Mouse (Mus musculus) CH12.LX (cell line): ENCODE measurements at regions not wholly inside any gene's neighbourhood (a gene's known extent, or its start where the extent isn't known, plus 50 kb on each side); places are given as distances from the start of the nearest gene placed in this dataset.

Experiments
- DNase-seq: peaks from one replicate; pipeline ENCODE4 v3.0.0-alpha.2; 2013; ENCODE audit errors: extremely low read depth
- H3K27ac ChIP-seq: 2 replicates; pipeline ENCODE4 v1.5.1; 2012; ENCODE audit warnings: low read depth, mild to moderate bottlenecking, control low read depth, moderate library complexity; ENCODE audit not compliant: insufficient read depth
- H3K27me3 ChIP-seq: replicated peaks from 2 replicates; pipeline ENCODE3; 2012; ENCODE audit warnings: inconsistent platforms
- H3K36me3 ChIP-seq, 2 experiments: replicated peaks in 1 of 2; 2 replicates each; pipeline versions ENCODE3 to v1.6.1; 2012; ENCODE audit warnings: inconsistent platforms in 1 of 2, low read length in 1 of 2, mild to moderate bottlenecking in 1 of 2, mixed read lengths in 1 of 2, moderate library complexity in 1 of 2; ENCODE audit not compliant: control insufficient read depth in 1 of 2, insufficient read depth in 1 of 2
- H3K4me1 ChIP-seq, 2 experiments: 2 replicates each; pipeline ENCODE4 v1.6.1; 2012; ENCODE audit warnings: inconsistent platforms in 1 of 2, moderate library complexity in 1 of 2; ENCODE audit not compliant: insufficient read depth in 2 of 2, control insufficient read depth in 1 of 2
- H3K4me2 ChIP-seq: 2 replicates; pipeline ENCODE4 v1.6.1; 2012; ENCODE audit warnings: low read depth, mild to moderate bottlenecking, control low read depth; ENCODE audit not compliant: poor library complexity, insufficient read depth, severe bottlenecking
- H3K4me3 ChIP-seq, 3 experiments: fragments of 150-350 bp in 1 of 3; sonication (generic) in 1 of 3; replicated peaks in 1 of 3; 2 replicates each; pipeline versions ENCODE3 to v1.5.1; 2011 to 2012; ENCODE audit warnings: low read depth in 2 of 3, low read length in 2 of 3, mild to moderate bottlenecking in 2 of 3, moderate library complexity in 2 of 3, control low read depth in 1 of 3, improper control_type of control experiment in 1 of 3, inconsistent platforms in 1 of 3, mixed read lengths in 1 of 3; ENCODE audit not compliant: poor library complexity in 1 of 3
- H3K79me2 ChIP-seq: replicated peaks from 2 replicates; pipeline ENCODE4 v1.6.1; 2012; ENCODE audit warnings: mild to moderate bottlenecking, moderate library complexity; ENCODE audit not compliant: control insufficient read depth, poor library complexity, insufficient read depth, severe bottlenecking; ENCODE audit errors: extremely low read depth
- H3K9ac ChIP-seq: 2 replicates; pipeline ENCODE4 v1.6.1; 2012; ENCODE audit warnings: low read depth, mild to moderate bottlenecking, control low read depth, moderate library complexity; ENCODE audit not compliant: insufficient read depth
- H3K9me3 ChIP-seq: replicated peaks from 2 replicates; pipeline ENCODE3; 2012; ENCODE audit warnings: low read length, inconsistent platforms, mixed read lengths
- CHD1 ChIP-seq: IDR thresholded peaks from 2 replicates; pipeline ENCODE4 v1.6.1; 2012; ENCODE audit warnings: low read depth, low read length, improper control_type of control experiment, inconsistent platforms
- GABPA ChIP-seq: IDR thresholded peaks from 2 replicates; pipeline ENCODE4 v1.6.1; 2012; ENCODE audit warnings: low read depth, low read length, improper control_type of control experiment, inconsistent platforms; ENCODE audit not compliant: insufficient replicate concordance
- JUN ChIP-seq: IDR thresholded peaks from 2 replicates; pipeline ENCODE4 v1.6.1; 2011; ENCODE audit warnings: low read depth, mild to moderate bottlenecking, low read length, improper control_type of control experiment, moderate library complexity; ENCODE audit not compliant: insufficient read depth
- JUND ChIP-seq: conservative IDR thresholded peaks from 2 replicates; pipeline ENCODE4 v1.6.1; 2011; ENCODE audit warnings: low read depth, low read length, improper control_type of control experiment
- KAT2A ChIP-seq: IDR thresholded peaks from 2 replicates; pipeline ENCODE4 v1.6.1; 2012; ENCODE audit warnings: low read length, improper control_type of control experiment, inconsistent platforms; ENCODE audit not compliant: insufficient replicate concordance
- MAZ ChIP-seq: IDR thresholded peaks from 2 replicates; pipeline ENCODE4 v1.6.1; 2012; ENCODE audit warnings: low read depth, mild to moderate bottlenecking, inconsistent platforms, low read length, improper control_type of control experiment, moderate library complexity
- MEF2A ChIP-seq: IDR thresholded peaks from 2 replicates; pipeline ENCODE4 v1.6.1; 2014; ENCODE audit warnings: low read depth, mild to moderate bottlenecking, inconsistent platforms, low read length, improper control_type of control experiment, borderline replicate concordance
- POLR2A ChIP-seq: IDR thresholded peaks from 2 replicates; pipeline ENCODE4 v1.6.1; 2011; ENCODE audit warnings: low read depth, mild to moderate bottlenecking, improper control_type of control experiment, low read length
- POLR2AphosphoS2 ChIP-seq: IDR thresholded peaks from 2 replicates; pipeline ENCODE4 v1.6.1; 2011; ENCODE audit warnings: low read depth, low read length, improper control_type of control experiment
- RAD21 ChIP-seq: IDR thresholded peaks from 2 replicates; pipeline ENCODE4 v1.6.1; 2011; ENCODE audit warnings: low read depth, mild to moderate bottlenecking, low read length, improper control_type of control experiment, moderate library complexity
- RCOR1 ChIP-seq: conservative IDR thresholded peaks from 2 replicates; pipeline ENCODE4 v1.6.1; 2012; ENCODE audit warnings: low read depth, mild to moderate bottlenecking, inconsistent platforms, low read length, improper control_type of control experiment
- SIN3A ChIP-seq: IDR thresholded peaks from 2 replicates; pipeline ENCODE4 v1.6.1; 2012; ENCODE audit warnings: low read length, improper control_type of control experiment, inconsistent platforms
- TBP ChIP-seq: conservative IDR thresholded peaks from 2 replicates; pipeline ENCODE4 v1.6.1; 2011; ENCODE audit warnings: low read depth, low read length, improper control_type of control experiment
- TCF12 ChIP-seq: IDR thresholded peaks from 2 replicates; pipeline ENCODE4 v1.6.1; 2014; ENCODE audit warnings: low read depth, mild to moderate bottlenecking, inconsistent platforms, low read length, improper control_type of control experiment
- ZMIZ1 ChIP-seq: IDR thresholded peaks from 2 replicates; pipeline ENCODE4 v1.6.1; 2012; ENCODE audit warnings: low read depth, mild to moderate bottlenecking, inconsistent platforms, low read length, improper control_type of control experiment
- dilution Hi-C: fragments of 300-500 bp; cut with MboI; formaldehyde crosslinking; loops from 2 replicates; pipeline ENCODE4 v1.14.3; 2020; ENCODE audit warnings: low sequenced_read_pairs; ENCODE audit not compliant: extremely low pct_unique_long_range_greater_than_20kb, extremely low pct_ligation_motif_present
- in situ Hi-C: fragments of 300-500 bp; cut with MboI; formaldehyde crosslinking; loops from 3 replicates; pipeline ENCODE4 v1.14.3; 2019; ENCODE audit warnings: low sequenced_read_pairs, low pct_ligation_motif_present, low pct_unique_long_range_greater_than_20kb, mixed read lengths

GRCm38 (mm10) chr7:68651418-68651817 is 97.6 kb downstream of the Arrdc4 start:
- no peaks in the 10 kb centered on the region for H3K4me1 ChIP-seq
- H3K27ac ChIP-seq: no peak overlapping the region
- dilution Hi-C loops (no loop called here), in situ Hi-C loops (no loop called here)
- H3K4me2 ChIP-seq: no peak overlapping the region
- no peak overlapping the region for H3K9ac ChIP-seq
- H3K4me3 ChIP-seq: no peak overlapping the region
- no peak for DNase-seq
- peaks cover 40% of the 10 kb centered on the region for H3K9me3 ChIP-seq
- no peak for TF ChIP-seq POLR2AphosphoS2
- no peak for TF ChIP-seq RAD21
- TF ChIP-seq JUN: no peak
- TF ChIP-seq CHD1: no peak
- TF ChIP-seq GABPA: no peak
- no peak for TF ChIP-seq MAZ
- TF ChIP-seq JUND: no peak
- no peak for TF ChIP-seq MEF2A
- no peak for TF ChIP-seq POLR2A
- TF ChIP-seq TCF12: no peak
- no peak for TF ChIP-seq ZMIZ1
- no peak for TF ChIP-seq SIN3A
- TF ChIP-seq TBP: no peak
- no peaks in the 10 kb centered on the region for H3K79me2 ChIP-seq
- no peaks in the 10 kb centered on the region for H3K36me3 ChIP-seq
- H3K27me3 ChIP-seq: no peaks in the 10 kb centered on the region

- Histone ChIP-seq H3K9me3 (peaks cover 81% of the 10 kb centered on the region), H3K4me1 (no peaks in the 10 kb centered on the region), H3K4me3 (no peak overlapping the region), H3K9ac (no peak overlapping the region), H3K27me3 (no peaks in the 10 kb centered on the region), H3K27ac (no peak overlapping the region), H3K4me2 (no peak overlapping the region), H3K79me2 (no peaks in the 10 kb centered on the region), H3K36me3 (no peaks in the 10 kb centered on the region)
- DNase-seq: no peak
- TF ChIP-seq MEF2A (no peak), KAT2A (no peak), RCOR1 (no peak)
- dilution Hi-C loops (no loop called here), in situ Hi-C loops (no loop called here)
Measured at GRCm38 (mm10) chr7:68637556-68638215, 111.4 kb downstream of the Arrdc4 start.
